Mouse (Mus musculus): ENCODE results near the gene Disp1.

DNA sequence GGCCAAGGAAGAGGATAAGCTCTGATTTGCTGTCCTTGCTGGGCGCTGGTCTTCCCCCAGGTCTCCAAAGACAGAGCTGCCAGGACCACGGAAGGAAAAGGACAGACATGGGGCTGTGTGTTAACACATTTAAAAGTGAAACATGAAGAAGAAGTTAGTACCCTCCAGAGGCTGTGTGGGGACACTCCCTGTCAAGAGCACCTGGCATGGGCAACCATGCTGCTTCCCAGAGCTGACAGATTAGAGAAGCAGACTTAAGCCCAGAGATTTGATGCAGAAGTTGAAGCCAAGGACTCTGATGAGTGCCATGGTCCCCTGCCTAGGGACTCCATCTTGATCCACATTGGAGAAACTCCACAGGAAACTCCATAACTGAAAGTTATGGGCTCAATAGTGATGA is 160.7 kb downstream of the Disp1 start:
- TF ChIP-seq HCFC1 (IDR thresholded peaks at IDR 0.05; ENCODE audit: low read depth, low read length): no peak
- no peak for TF ChIP-seq CTCF (conservative IDR thresholded peaks at IDR 0.05 in 1 of 2, IDR thresholded peaks at IDR 0.05 in 1 of 2; ENCODE audit: low read depth in 2 of 2, low read length in 2 of 2)
- TF ChIP-seq NRF1 (IDR thresholded peaks at IDR 0.05; ENCODE audit: low read depth, low read length): no peak
- TF ChIP-seq ZC3H11A (IDR thresholded peaks at IDR 0.05; ENCODE audit: low read depth, low read length): no peak
- no peak for TF ChIP-seq MAFK (IDR thresholded peaks at IDR 0.05; ENCODE audit: insufficient replicate concordance, low read length)
- no peak for TF ChIP-seq UBTF (IDR thresholded peaks at IDR 0.05; ENCODE audit: low read depth, low read length)
- no peak for TF ChIP-seq ZKSCAN1 (IDR thresholded peaks at IDR 0.05; ENCODE audit: borderline replicate concordance, low read depth, low read length)
- no peak for TF ChIP-seq CHD2 (IDR thresholded peaks at IDR 0.05; ENCODE audit: low read length)
- no peak for TF ChIP-seq EP300 (IDR thresholded peaks at IDR 0.05; ENCODE audit: low read length)
- no peak for TF ChIP-seq ELF1 (IDR thresholded peaks at IDR 0.05; ENCODE audit: low read depth, low read length)
- TF ChIP-seq ZNF384 (IDR thresholded peaks at IDR 0.05; ENCODE audit: low read depth, low read length): no peak
- TF ChIP-seq MYC (IDR thresholded peaks at IDR 0.05; ENCODE audit: low read depth, low read length): no peak
